In genomic region chr10:99458047-99458446, GRCm38 (mm10) we compare ENCODE assay signal across 11 mouse cellular contexts.
DNase-seq lines count a peak whose midpoint lies in the region; TF ChIP-seq lines count a peak whose summit lies in the region.
"Had no signal": no experiment of that assay in that cellular context is flagged by ENCODE, and none has a peak within 500 bp of the region (broad histone marks: within the 10 kb centered on the region; RNA-seq: fewer than 3 reads in every experiment).

No protein-coding gene starts in this region.

- peak; percentile 24 for DNase-seq in heart, adult 8-10 months (ENCODE audit: low spot score)
- DNase-seq in heart, postnatal 14 days, result no peak
- DNase-seq in lung, postnatal 4 days, result peak; percentile 21 to 39
- DNase-seq in lung, adult 2 months, result no peak
- peak; percentile 33 to 54 for DNase-seq in kidney, postnatal 25 days
- DNase-seq in layer of hippocampus, adult 11-12 months (ENCODE audit: low spot score), result no peak
- no peak for DNase-seq in left cerebral cortex, adult 9 months (ENCODE audit: low spot score in 2 of 2)
- DNase-seq: cerebellum, postnatal 10 days; right cerebral cortex, postnatal 25 days had no signal

- intact Hi-C loops in heart, postnatal 14 days (cut with DNase I), result loop anchor here (5.0 kb wide), 1 partner anchor 46 kb away; no protein-coding TSS in a partner anchor

- no peak for TF ChIP-seq CTCF in lung, adult 2 months (IDR thresholded peaks at IDR 0.05; ENCODE audit: insufficient read depth, low read length)

- 42% methylated on average over 3 of the region's 3 CpGs for WGBS in lung, adult 2 months

- TF ChIP-seq POLR2A in lung, adult 2 months (IDR thresholded peaks at IDR 0.05; ENCODE audit: borderline replicate concordance, extremely low read depth, low read depth, low read length), result no peak

- no peaks in the 10 kb centered on the region; the same call in 1 of the 2 replicates for H3K4me1 ChIP-seq in lung, adult 2 months (ENCODE audit: control insufficient read depth, insufficient read depth, low read length)

- H3K4me3 ChIP-seq in lung, adult 2 months (replicated peaks; ENCODE audit: extremely low read depth, low read depth, low read length), result no peak overlapping the region
- H3K4me3 ChIP-seq: limb, embryonic 15.5 days; stomach, embryonic 15.5 days had no signal

Comparison
In these comparisons a context has a peak if more than half of its experiments do, and no peak if none do; other contexts are left out.
1. DNase-seq: peak in heart, adult 8-10 months (single experiment), lung, postnatal 4 days (2 of 2) and kidney, postnatal 25 days (2 of 2); none in heart, postnatal 14 days (0 of 2), lung, adult 2 months (single experiment), layer of hippocampus, adult 11-12 months (single experiment) and left cerebral cortex, adult 9 months (0 of 2).